Mouse (Mus musculus) G1E (cell line): ENCODE measurements around the gene Rbms3.

Source experiments
- CTCF ChIP-seq: IDR thresholded peaks from 2 replicates; pipeline ENCODE4 v1.5.1; 2012; ENCODE audit warnings: low read depth, low read length, inconsistent platforms, mixed read lengths
- GATA2 ChIP-seq: IDR thresholded peaks from 2 replicates; pipeline ENCODE4 v1.6.1; 2012; ENCODE audit warnings: low read depth, low read length, inconsistent platforms, borderline replicate concordance
- POLR2AphosphoS5 ChIP-seq: IDR thresholded peaks from 2 replicates; pipeline ENCODE4 v1.6.1; 2012; ENCODE audit warnings: low read depth, low read length, inconsistent platforms; ENCODE audit not compliant: insufficient replicate concordance
- TAL1 ChIP-seq: conservative IDR thresholded peaks from 2 replicates; pipeline ENCODE4 v1.6.1; 2012; ENCODE audit warnings: low read depth, low read length, inconsistent platforms, mixed read lengths

DNA sequence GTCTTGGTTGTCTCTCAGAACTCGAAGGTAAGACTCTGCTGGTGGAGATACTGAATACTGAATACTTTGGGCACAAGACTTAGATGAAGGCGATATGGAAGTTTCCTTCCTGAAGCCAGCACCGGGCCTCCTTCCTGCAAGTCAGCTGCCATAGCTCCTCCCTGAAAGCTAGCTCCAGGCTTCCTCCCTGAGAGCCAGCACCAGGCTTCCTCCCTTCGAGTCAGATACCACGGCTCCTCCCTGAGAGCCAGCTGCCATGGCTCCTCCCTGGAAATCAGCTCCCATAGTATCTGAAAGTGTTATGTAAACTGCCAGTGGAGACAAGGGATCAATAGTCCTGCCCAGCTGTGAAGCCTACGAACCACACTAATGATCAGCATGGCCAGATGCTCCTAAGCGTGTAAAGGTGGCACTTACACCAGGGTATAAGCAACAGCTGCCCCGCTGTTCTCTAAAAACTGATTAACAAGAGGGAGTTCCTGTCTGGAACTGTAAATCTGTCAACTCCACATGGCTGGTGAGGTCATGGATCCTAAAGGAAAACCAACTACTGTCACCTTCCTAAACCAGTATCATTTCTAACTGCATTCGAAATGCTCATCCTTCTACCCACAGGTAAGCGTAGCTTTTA, 867.2 kb downstream of the Rbms3 start:
- TF ChIP-seq CTCF, result no peak
- TF ChIP-seq GATA2, result no peak
- no peak for TF ChIP-seq POLR2AphosphoS5
- no peak for TF ChIP-seq TAL1
